Mouse (Mus musculus): ENCODE measurements around the gene Pzp. TPM values are rescaled to one million over a fixed set of nuclear protein-coding genes. Genes with fewer than 3 reads are reported as not detected.
A peak's percentile ranks its signal among the peaks of the same experiment; 100 is the strongest.

Gene Pzp
- polyA plus RNA-seq, 1 experiment from 2014 or later = not detected

- no peak for ATAC-seq (ENCODE audit: insufficient read depth, low FRiP score, low TSS enrichment)
Observed at GRCm38 (mm10) chr6:128494646-128495331, 31.7 kb downstream of the Pzp start.

GRCm38 (mm10) chr6:128491916-128492315 is 34.6 kb downstream of the Pzp start:
- Histone ChIP-seq H3K4me2 (ENCODE audit: low read depth) (no peak overlapping the region), H3K9me3 (ENCODE audit: control insufficient read depth, low read length) (no peaks in the 10 kb centered on the region), H3K9ac (ENCODE audit: low read length) (no peak overlapping the region), H3K4me1 (ENCODE audit: control insufficient read depth, insufficient read depth, low read length) (no peaks in the 10 kb centered on the region), H3K4me3 (ENCODE audit: low read depth, low read length) (no peak overlapping the region), H3K27me3 (ENCODE audit: control insufficient read depth, insufficient read depth, low read length) (no peaks in the 10 kb centered on the region), H3K36me3 (ENCODE audit: control insufficient read depth, insufficient read depth, low read length) (no peaks in the 10 kb centered on the region), H3K27ac (ENCODE audit: low read depth, low read length) (no peak overlapping the region)
- no peak for ATAC-seq (ENCODE audit: insufficient read depth, low FRiP score, low TSS enrichment)
- no peak for DNase-seq (ENCODE audit: low spot score)
- 79% methylated on average over 4 of the region's 4 CpGs for WGBS

More at GRCm38 (mm10) chr6:128494646-128495331, 31.7 kb downstream of the Pzp start:
- H3K4me2 ChIP-seq (ENCODE audit: low read depth) = no peak overlapping the region
- H3K36me3 ChIP-seq (ENCODE audit: control insufficient read depth, insufficient read depth, low read length) = no peaks in the 10 kb centered on the region
- H3K27me3 ChIP-seq (ENCODE audit: control insufficient read depth, insufficient read depth, low read length) = no peaks in the 10 kb centered on the region
- no peak overlapping the region for H3K9ac ChIP-seq (ENCODE audit: low read length)
- WGBS = 75% methylated on average over 15 of the region's 15 CpGs
- H3K27ac ChIP-seq (ENCODE audit: low read depth, low read length) = no peak overlapping the region
- H3K4me3 ChIP-seq (ENCODE audit: low read depth, low read length) = no peak overlapping the region
- no peaks in the 10 kb centered on the region for H3K4me1 ChIP-seq (ENCODE audit: control insufficient read depth, insufficient read depth, low read length)
- no peaks in the 10 kb centered on the region for H3K9me3 ChIP-seq (ENCODE audit: control insufficient read depth, low read length)
- DNase-seq (ENCODE audit: low spot score) = no peak

DNA sequence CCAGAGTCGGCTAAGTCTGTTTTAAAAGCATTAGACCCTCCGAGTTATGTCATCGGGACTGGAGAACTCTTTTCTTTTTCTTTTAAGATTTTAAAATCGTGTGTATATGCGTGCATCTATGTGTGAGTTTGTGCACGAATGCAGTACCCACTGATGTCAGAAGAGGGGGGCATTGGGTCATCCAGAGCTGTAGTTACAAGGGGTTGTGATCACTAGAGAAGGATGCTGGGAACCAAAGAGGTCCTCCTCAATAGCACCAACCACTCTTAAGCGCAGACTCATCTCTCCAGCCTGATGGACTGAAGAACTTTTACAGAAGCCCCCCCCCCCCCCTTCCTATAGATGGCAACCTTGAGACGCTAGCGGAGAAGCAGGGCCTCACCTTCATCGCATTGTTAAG is 36.4 kb downstream of the Pzp start:
- ATAC-seq (ENCODE audit: insufficient read depth, low FRiP score, low TSS enrichment) (no peak), DNase-seq (ENCODE audit: low spot score) (no peak)
- Histone ChIP-seq H3K4me2 (ENCODE audit: low read depth) (no peak overlapping the region), H3K9me3 (ENCODE audit: control insufficient read depth, low read length) (no peaks in the 10 kb centered on the region), H3K36me3 (ENCODE audit: control insufficient read depth, insufficient read depth, low read length) (no peaks in the 10 kb centered on the region), H3K27me3 (ENCODE audit: control insufficient read depth, insufficient read depth, low read length) (no peaks in the 10 kb centered on the region), H3K4me1 (ENCODE audit: control insufficient read depth, insufficient read depth, low read length) (no peaks in the 10 kb centered on the region), H3K27ac (ENCODE audit: low read depth, low read length) (no peak overlapping the region), H3K4me3 (ENCODE audit: low read depth, low read length) (no peak overlapping the region), H3K9ac (ENCODE audit: low read length) (no peak overlapping the region)
- WGBS = 92% methylated on average over 10 of the region's 10 CpGs

DNA sequence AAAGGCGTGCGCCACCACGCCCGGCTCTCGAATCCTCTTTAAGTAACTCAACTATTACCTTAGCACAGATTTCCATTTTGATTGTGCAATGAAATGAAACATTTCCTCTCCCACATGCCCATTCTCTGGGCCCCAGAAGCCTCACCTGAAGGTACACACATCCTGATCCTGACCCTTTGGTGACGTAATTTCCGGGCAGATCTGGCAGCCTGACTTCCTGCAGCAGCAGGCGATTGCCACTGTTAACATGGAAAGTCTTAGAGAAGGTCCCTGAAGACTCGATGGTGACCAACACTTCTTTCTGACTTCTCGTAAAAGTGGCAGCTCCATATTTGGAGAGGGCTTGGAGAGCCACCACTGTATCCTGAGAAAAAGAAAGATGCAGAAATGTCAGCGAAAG is 38.8 kb downstream of the Pzp start:
- Histone ChIP-seq H3K4me3 (ENCODE audit: low read depth, low read length) (no peak overlapping the region), H3K4me2 (ENCODE audit: low read depth) (no peak overlapping the region), H3K9me3 (ENCODE audit: control insufficient read depth, low read length) (no peaks in the 10 kb centered on the region), H3K9ac (ENCODE audit: low read length) (no peak overlapping the region), H3K27me3 (ENCODE audit: control insufficient read depth, insufficient read depth, low read length) (no peaks in the 10 kb centered on the region), H3K4me1 (ENCODE audit: control insufficient read depth, insufficient read depth, low read length) (no peaks in the 10 kb centered on the region), H3K36me3 (ENCODE audit: control insufficient read depth, insufficient read depth, low read length) (no peaks in the 10 kb centered on the region), H3K27ac (ENCODE audit: low read depth, low read length) (no peak overlapping the region)
- no peak for DNase-seq (ENCODE audit: low spot score)
- ATAC-seq (ENCODE audit: insufficient read depth, low FRiP score, low TSS enrichment) = no peak
- 96% methylated on average over 11 of the region's 11 CpGs for WGBS

DNA sequence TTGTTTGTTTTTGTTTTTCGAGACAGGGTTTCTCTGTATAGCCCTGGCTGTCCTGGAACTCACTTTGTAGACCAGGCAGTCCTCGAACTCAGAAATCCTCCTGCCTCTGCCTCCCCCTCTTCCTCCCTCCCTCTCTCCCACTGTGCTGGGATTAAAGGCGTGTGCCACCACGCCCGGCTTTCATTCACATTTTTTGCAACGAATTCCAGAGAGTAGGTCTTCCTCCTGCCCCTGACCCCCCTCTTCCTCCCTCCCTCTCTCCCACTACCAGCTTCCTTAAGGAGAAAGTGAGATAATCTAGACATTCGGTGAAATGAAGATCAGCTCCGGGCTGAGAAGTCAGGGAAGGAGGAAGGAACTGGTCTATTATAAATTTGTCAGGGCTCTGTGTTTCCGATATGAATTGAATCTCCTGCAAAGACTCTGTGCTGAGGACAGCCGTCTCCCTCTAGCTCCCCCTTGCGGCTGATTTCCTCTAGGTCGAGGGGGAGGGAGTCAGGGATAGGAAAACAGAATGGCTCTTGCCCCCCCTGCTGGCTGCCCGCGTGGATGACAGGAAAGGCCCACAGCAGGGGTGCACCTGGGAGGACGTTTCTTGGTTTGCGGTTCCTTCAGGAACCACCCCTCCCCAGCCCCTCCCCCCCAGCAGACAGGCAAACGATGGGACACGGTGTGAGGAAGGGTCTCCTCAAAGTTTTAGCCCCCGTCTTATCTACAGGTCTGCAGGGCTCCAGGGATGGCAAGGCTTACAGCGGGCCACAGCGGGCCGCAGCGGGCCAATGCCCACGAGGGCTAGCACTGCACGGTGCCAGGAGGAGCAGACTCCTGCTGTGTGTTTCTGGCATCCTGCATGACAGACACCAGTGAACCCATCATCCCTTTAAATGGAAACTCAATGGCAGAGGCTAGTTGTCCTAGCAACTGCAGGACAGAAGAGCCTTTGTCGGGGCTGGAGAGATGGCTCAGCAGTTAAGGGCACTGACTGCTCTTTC is 46.8 kb downstream of the Pzp start:
- DNase-seq (ENCODE audit: low spot score) = peak; percentile 90
- H3K9ac ChIP-seq (ENCODE audit: low read length) = no peak overlapping the region; the same call in 1 of the 2 replicates
- no peaks in the 10 kb centered on the region for H3K9me3 ChIP-seq (ENCODE audit: control insufficient read depth, low read length)
- H3K4me2 ChIP-seq (ENCODE audit: low read depth) = peak overlapping the region; percentile 34
- no peak overlapping the region for H3K4me3 ChIP-seq (ENCODE audit: low read depth, low read length)
- H3K36me3 ChIP-seq (ENCODE audit: control insufficient read depth, insufficient read depth, low read length) = no peaks in the 10 kb centered on the region
- no peaks in the 10 kb centered on the region for H3K27me3 ChIP-seq (ENCODE audit: control insufficient read depth, insufficient read depth, low read length)
- H3K27ac ChIP-seq (ENCODE audit: low read depth, low read length) = no peak overlapping the region
- WGBS = 21% methylated on average over 26 of the region's 26 CpGs
- ATAC-seq (ENCODE audit: insufficient read depth, low FRiP score, low TSS enrichment) = peak; percentile 85
- H3K4me1 ChIP-seq (ENCODE audit: control insufficient read depth, insufficient read depth, low read length) = no peaks in the 10 kb centered on the region

GRCm38 (mm10) chr6:128477495-128477894 is 49.0 kb downstream of the Pzp start:
- Histone ChIP-seq H3K4me1 (ENCODE audit: control insufficient read depth, insufficient read depth, low read length) (no peaks in the 10 kb centered on the region), H3K27ac (ENCODE audit: low read depth, low read length) (no peak overlapping the region), H3K36me3 (ENCODE audit: control insufficient read depth, insufficient read depth, low read length) (no peaks in the 10 kb centered on the region), H3K27me3 (ENCODE audit: control insufficient read depth, insufficient read depth, low read length) (no peaks in the 10 kb centered on the region), H3K9me3 (ENCODE audit: control insufficient read depth, low read length) (no peaks in the 10 kb centered on the region), H3K4me2 (ENCODE audit: low read depth) (no peak overlapping the region), H3K4me3 (ENCODE audit: low read depth, low read length) (no peak overlapping the region), H3K9ac (ENCODE audit: low read length) (no peak overlapping the region)
- WGBS = 38% methylated on average over 4 of the region's 4 CpGs
- ATAC-seq (ENCODE audit: insufficient read depth, low FRiP score, low TSS enrichment) (no peak), DNase-seq (ENCODE audit: low spot score) (no peak)

- H3K27me3 ChIP-seq (ENCODE audit: control insufficient read depth, insufficient read depth, low read length) = no peaks in the 10 kb centered on the region
- no peak overlapping the region for H3K9ac ChIP-seq (ENCODE audit: low read length)
- no peak overlapping the region for H3K27ac ChIP-seq (ENCODE audit: low read depth, low read length)
- 85% methylated on average over 6 of the region's 6 CpGs for WGBS
- no peak overlapping the region for H3K4me3 ChIP-seq (ENCODE audit: low read depth, low read length)
- H3K9me3 ChIP-seq (ENCODE audit: control insufficient read depth, low read length) = no peaks in the 10 kb centered on the region
- DNase-seq (ENCODE audit: low spot score) = no peak
- no peak for ATAC-seq (ENCODE audit: insufficient read depth, low FRiP score, low TSS enrichment)
- no peaks in the 10 kb centered on the region for H3K4me1 ChIP-seq (ENCODE audit: control insufficient read depth, insufficient read depth, low read length)
- no peak overlapping the region for H3K4me2 ChIP-seq (ENCODE audit: low read depth)
- H3K36me3 ChIP-seq (ENCODE audit: control insufficient read depth, insufficient read depth, low read length) = no peaks in the 10 kb centered on the region
Observed at GRCm38 (mm10) chr6:128474112-128474511, 52.4 kb downstream of the Pzp start.

DNA sequence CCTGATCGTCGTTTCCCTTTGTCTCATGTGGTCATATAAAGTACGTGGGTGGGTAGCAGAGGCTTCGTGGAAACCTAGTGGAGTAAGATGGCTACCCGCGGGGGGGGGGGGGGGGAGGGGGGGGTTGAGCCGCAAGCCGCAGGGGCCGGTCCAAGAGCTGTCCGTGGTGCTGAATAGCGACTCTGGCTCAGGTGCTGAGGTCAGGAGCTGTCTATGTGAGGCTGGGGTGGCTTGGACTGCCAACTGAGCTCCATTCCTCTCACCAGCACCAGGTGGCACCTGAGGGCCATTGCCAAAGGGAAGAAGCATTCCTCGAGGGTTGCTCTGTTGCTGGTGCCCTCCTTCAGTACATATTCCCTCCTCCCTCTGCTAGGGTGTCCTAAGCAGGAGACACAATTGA is 57.1 kb downstream of the Pzp start:
- no peak for ATAC-seq (ENCODE audit: insufficient read depth, low FRiP score, low TSS enrichment)
- H3K4me1 ChIP-seq (ENCODE audit: control insufficient read depth, insufficient read depth, low read length) = no peaks in the 10 kb centered on the region
- H3K27ac ChIP-seq (ENCODE audit: low read depth, low read length) = no peak overlapping the region
- no peaks in the 10 kb centered on the region for H3K36me3 ChIP-seq (ENCODE audit: control insufficient read depth, insufficient read depth, low read length)
- no peak overlapping the region for H3K9ac ChIP-seq (ENCODE audit: low read length)
- DNase-seq (ENCODE audit: low spot score) = peak; percentile 46
- H3K4me3 ChIP-seq (ENCODE audit: low read depth, low read length) = no peak overlapping the region
- no peak overlapping the region for H3K4me2 ChIP-seq (ENCODE audit: low read depth)
- no peaks in the 10 kb centered on the region for H3K9me3 ChIP-seq (ENCODE audit: control insufficient read depth, low read length)
- no peaks in the 10 kb centered on the region for H3K27me3 ChIP-seq (ENCODE audit: control insufficient read depth, insufficient read depth, low read length)
- 9% methylated on average over 11 of the region's 12 CpGs for WGBS

Measured in neural tube, embryonic 11.5 days (tissue).